Mouse (Mus musculus) limb, embryonic 12.5 days (tissue): ENCODE results near the gene Impdh1. TPM values are rescaled to one million over a fixed set of nuclear protein-coding genes. Genes with fewer than 3 reads are reported as not detected.

Experiments used
- ATAC-seq: fragments of 200-750 bp; cut with Nextera tagmentation; 2 replicates; pipeline ENCODE4 v1.8.0; 2017; ENCODE audit warnings: low read depth, moderate TSS enrichment; ENCODE audit not compliant: insufficient number of reproducible peaks, insufficient read depth, low FRiP score, low TSS enrichment
- H3K27ac ChIP-seq: fragments of 300-500 bp; sonication (generic); 2 replicates; pipeline ENCODE4 v1.5.1; 2016; ENCODE audit warnings: mild to moderate bottlenecking, moderate library complexity
- H3K27me3 ChIP-seq: fragments of 300-500 bp; sonication (generic); 2 replicates; pipeline ENCODE4 v1.6.1; 2016; ENCODE audit warnings: mild to moderate bottlenecking, moderate library complexity
- H3K36me3 ChIP-seq: fragments of 300-500 bp; sonication (generic); 2 replicates; pipeline ENCODE4 v1.6.1; 2016; ENCODE audit warnings: mild to moderate bottlenecking, moderate library complexity
- H3K4me1 ChIP-seq: fragments of 300-500 bp; sonication (generic); replicated peaks from 2 replicates; pipeline ENCODE4 v1.6.1; 2016
- H3K4me2 ChIP-seq: fragments of 300-500 bp; sonication (generic); 2 replicates; pipeline ENCODE4 v1.6.1; 2016; ENCODE audit warnings: mild to moderate bottlenecking, moderate library complexity
- H3K4me3 ChIP-seq: fragments of 300-500 bp; sonication (generic); replicated peaks from 2 replicates; pipeline ENCODE4 v1.5.1; 2016; ENCODE audit warnings: mild to moderate bottlenecking
- H3K9ac ChIP-seq: fragments of 300-500 bp; sonication (generic); replicated peaks from 2 replicates; pipeline ENCODE4 v1.6.1; 2016; ENCODE audit warnings: mild to moderate bottlenecking, moderate library complexity
- H3K9me3 ChIP-seq: fragments of 300-500 bp; sonication (generic); 2 replicates; pipeline ENCODE4 v1.6.1; 2016; ENCODE audit warnings: mild to moderate bottlenecking, moderate library complexity
- WGBS: fragments of 180-500 bp; shearing (Covaris S2); methylation state at CpG from one replicate; pipeline ENCODE4 v1.1.7; 2016; 5-methylcytosine and 5-hydroxymethylcytosine counted together
- polyA plus RNA-seq: library from polyadenylated mRNA; unstranded; fragments of >200 nt; fragmentation: Nextera tagmentation; extraction: Ambion mirVana; gene quantifications from 2 replicates; pipeline ENCODE4 v1.2.1, GENCODE M21; 2016

Gene Impdh1
- polyA plus RNA-seq, 1 experiment from 2014 or later: 44.5 TPM

GRCm38 (mm10) chr6:29178888-29179658, 37.1 kb downstream of the Impdh1 start, which contains the start of gene Prrt4:
Gene Prrt4, minus strand, starts transcription at chr6:29179584.
- Histone ChIP-seq H3K4me1 (peaks cover 8% of the 10 kb centered on the region), H3K27ac (peak within 1 kb of the TSS; percentile 50; the same call in 1 of the 2 replicates)

DNA sequence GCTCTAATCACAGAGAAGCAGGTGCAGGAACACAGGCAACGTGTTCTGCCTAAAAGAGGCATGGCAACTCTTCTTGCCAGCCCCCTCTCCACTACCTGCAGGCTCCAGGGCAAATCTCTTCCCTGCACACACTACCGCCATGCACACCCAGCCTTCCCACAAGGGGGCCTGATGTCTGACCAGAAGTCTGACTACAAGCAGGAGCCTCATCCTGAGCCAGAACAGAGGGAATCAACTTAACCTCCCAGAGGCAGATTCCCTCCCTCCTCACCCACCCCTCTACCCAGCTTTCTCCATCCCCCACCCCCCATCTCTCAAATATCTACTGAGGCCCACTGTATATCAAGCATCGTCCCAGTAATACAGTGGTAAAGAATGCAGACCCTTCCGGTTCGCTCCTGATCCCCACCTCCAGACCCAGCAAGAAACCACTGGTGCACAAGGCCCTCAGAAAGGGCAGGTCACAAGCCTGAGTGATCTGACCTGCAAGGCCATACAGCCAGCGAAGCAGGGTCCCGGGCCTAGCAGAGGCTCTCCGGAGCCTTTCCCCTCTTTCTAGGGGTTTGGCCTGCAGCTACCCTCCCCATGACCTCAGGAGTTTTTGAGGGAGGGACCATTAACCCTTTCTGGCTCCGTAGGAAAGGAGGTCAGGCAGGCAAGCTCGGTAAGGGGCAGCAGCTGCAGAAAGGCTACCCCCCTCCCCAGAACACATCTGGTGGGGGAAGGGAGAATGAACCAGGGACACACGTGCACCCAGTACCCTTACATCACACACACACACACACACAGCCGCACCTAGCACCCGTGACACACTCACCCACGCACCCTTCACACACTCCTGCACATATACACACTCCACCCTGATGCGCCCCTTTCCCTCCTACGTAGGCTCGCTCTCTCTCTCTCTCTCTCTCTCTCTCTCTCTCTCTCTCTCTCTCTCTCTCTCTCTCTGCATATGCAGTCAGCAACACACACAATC, 38.0 kb downstream of the Impdh1 start:
- ATAC-seq: 0 out of 2 replicates have a peak, but pooled peaks have one; percentile 49
- Histone ChIP-seq H3K9me3 (no peaks in the 10 kb centered on the region), H3K27me3 (peaks cover 74% of the 10 kb centered on the region), H3K27ac (no peak overlapping the region), H3K9ac (peak overlapping the region; percentile 72), H3K4me3 (peak overlapping the region; percentile 67), H3K4me2 (peak overlapping the region; percentile 95), H3K36me3 (no peaks in the 10 kb centered on the region), H3K4me1 (peaks cover 8% of the 10 kb centered on the region)
- 14% methylated on average over 15 of the region's 17 CpGs for WGBS

More at GRCm38 (mm10) chr6:29178888-29179658, 37.1 kb downstream of the Impdh1 start, which contains the start of gene Prrt4:
- peak; percentile 49; the same call in 1 of the 2 replicates for ATAC-seq
- Histone ChIP-seq H3K36me3 (no peaks in the 10 kb centered on the region), H3K9me3 (no peaks in the 10 kb centered on the region), H3K27me3 (peaks cover 66% of the 10 kb centered on the region), H3K4me3 (peak within 1 kb of the TSS; percentile 67), H3K9ac (peak within 1 kb of the TSS; percentile 72), H3K4me2 (peak within 1 kb of the TSS; percentile 95)
- WGBS: under 1% methylated on average over 78 of the region's 79 CpGs

- Histone ChIP-seq H3K27me3 (peaks cover 94% of the 10 kb centered on the region), H3K4me2 (no peak overlapping the region), H3K36me3 (no peaks in the 10 kb centered on the region), H3K9me3 (no peaks in the 10 kb centered on the region), H3K4me3 (no peak overlapping the region), H3K27ac (no peak overlapping the region), H3K9ac (no peak overlapping the region), H3K4me1 (peaks cover 22% of the 10 kb centered on the region)
- no peak for ATAC-seq
- WGBS: 41% methylated on average over 3 of the region's 3 CpGs
These were observed 41.1 kb downstream of the Impdh1 start for GRCm38 (mm10) chr6:29175113-29175512.

- peaks cover 94% of the 10 kb centered on the region for H3K27me3 ChIP-seq
These were observed 41.8 kb downstream of the Impdh1 start for GRCm38 (mm10) chr6:29174368-29174767.

DNA sequence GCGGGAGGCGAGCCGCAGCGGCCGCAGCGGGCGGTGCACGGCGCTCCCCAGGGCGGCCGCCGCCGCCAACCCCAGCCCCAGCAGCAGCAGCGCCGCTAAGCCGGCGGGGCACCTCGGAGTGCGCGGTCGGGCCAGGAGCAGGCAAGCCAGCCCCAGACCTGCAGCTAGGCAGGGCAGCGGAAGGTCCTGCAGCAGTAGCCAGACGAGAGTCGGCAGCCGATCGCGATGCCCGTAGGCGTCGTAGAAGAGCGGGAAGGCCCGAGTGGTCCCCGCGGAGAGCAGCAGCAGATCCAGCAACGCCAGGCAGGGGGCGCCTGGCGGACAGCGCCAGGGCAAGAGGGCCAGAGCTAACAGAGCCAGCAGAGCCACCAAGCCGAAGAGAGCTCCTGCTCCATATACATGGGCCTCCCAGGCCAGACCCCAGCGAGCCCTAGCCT, 45.2 kb downstream of the Impdh1 start:
- H3K36me3 ChIP-seq: no peaks in the 10 kb centered on the region
- H3K27ac ChIP-seq: no peak overlapping the region

More at GRCm38 (mm10) chr6:29174368-29174767, 41.8 kb downstream of the Impdh1 start:
- Histone ChIP-seq H3K9ac (no peak overlapping the region), H3K36me3 (no peaks in the 10 kb centered on the region), H3K9me3 (no peaks in the 10 kb centered on the region), H3K27ac (no peak overlapping the region), H3K4me1 (peaks cover 26% of the 10 kb centered on the region), H3K4me2 (no peak overlapping the region), H3K4me3 (no peak overlapping the region)
- no peak for ATAC-seq
- WGBS: 3% methylated on average over 7 of the region's 7 CpGs

GRCm38 (mm10) chr6:29170063-29170921, 45.9 kb downstream of the Impdh1 start:
- H3K9ac ChIP-seq: peak overlapping the region; percentile 74
- peak overlapping the region; percentile 61 for H3K4me3 ChIP-seq
- no peaks in the 10 kb centered on the region for H3K9me3 ChIP-seq
- ATAC-seq: peak; percentile 33; the same call in 1 of the 2 replicates
- H3K27me3 ChIP-seq: peaks cover 77% of the 10 kb centered on the region
- WGBS: 1% methylated on average over 63 of the region's 63 CpGs
- peak overlapping the region; percentile 100 for H3K4me2 ChIP-seq
- H3K36me3 ChIP-seq: no peaks in the 10 kb centered on the region
- no peak overlapping the region for H3K27ac ChIP-seq
- H3K4me1 ChIP-seq: peaks cover 18% of the 10 kb centered on the region

More for the DNA sequence above, 45.2 kb downstream of the Impdh1 start:
- Histone ChIP-seq H3K9ac (peak overlapping the region; percentile 74), H3K4me3 (peak overlapping the region; percentile 61), H3K9me3 (no peaks in the 10 kb centered on the region), H3K4me2 (peak overlapping the region; percentile 100), H3K27me3 (peaks cover 83% of the 10 kb centered on the region), H3K4me1 (peaks cover 18% of the 10 kb centered on the region)
- under 1% methylated on average over 40 of the region's 40 CpGs for WGBS
- peak; percentile 63 for ATAC-seq

- ATAC-seq: no peak
- H3K9ac ChIP-seq: peak overlapping the region; percentile 74; the same call in 1 of the 2 replicates
- H3K27ac ChIP-seq: no peak overlapping the region
- H3K9me3 ChIP-seq: no peaks in the 10 kb centered on the region
- no peaks in the 10 kb centered on the region for H3K36me3 ChIP-seq
- 6% methylated on average over 12 of the region's 12 CpGs for WGBS
- H3K4me1 ChIP-seq: peaks cover 18% of the 10 kb centered on the region
- peak overlapping the region; percentile 100 for H3K4me2 ChIP-seq
- H3K4me3 ChIP-seq: peak overlapping the region; percentile 61
- peaks cover 72% of the 10 kb centered on the region for H3K27me3 ChIP-seq
These were observed 46.5 kb downstream of the Impdh1 start for GRCm38 (mm10) chr6:29169675-29170062.

GRCm38 (mm10) chr6:29168871-29169270, 47.3 kb downstream of the Impdh1 start:
- Histone ChIP-seq H3K4me2 (no peak overlapping the region), H3K9ac (no peak overlapping the region), H3K27ac (no peak overlapping the region), H3K4me1 (peaks cover 20% of the 10 kb centered on the region), H3K9me3 (no peaks in the 10 kb centered on the region), H3K36me3 (no peaks in the 10 kb centered on the region), H3K27me3 (peaks cover 64% of the 10 kb centered on the region), H3K4me3 (no peak overlapping the region)
- ATAC-seq: no peak
- WGBS: 44% methylated on average over 2 of the region's 2 CpGs

- peaks cover 23% of the 10 kb centered on the region for H3K4me1 ChIP-seq
- H3K4me3 ChIP-seq: no peak overlapping the region
- 24% methylated on average over 1 of the region's 1 CpGs for WGBS
- H3K4me2 ChIP-seq: no peak overlapping the region
- H3K9me3 ChIP-seq: no peaks in the 10 kb centered on the region
- no peaks in the 10 kb centered on the region for H3K36me3 ChIP-seq
- H3K27me3 ChIP-seq: peaks cover 40% of the 10 kb centered on the region
- no peak overlapping the region for H3K9ac ChIP-seq
- ATAC-seq: no peak
- no peak overlapping the region for H3K27ac ChIP-seq
These were observed 50.0 kb downstream of the Impdh1 start for GRCm38 (mm10) chr6:29166196-29166595.
